Mouse (Mus musculus) heart, embryonic 16.5 days (tissue): ENCODE measurements around the gene Cisd3. TPM values are rescaled to one million over a fixed set of nuclear protein-coding genes. Genes with fewer than 3 reads are reported as not detected.
A peak's percentile ranks its signal among the peaks of the same experiment; 100 is the strongest.

ENCODE experiments used
- ATAC-seq: fragments of 200-750 bp; cut with Nextera tagmentation; replicated peaks from 2 replicates; pipeline ENCODE4 v1.8.0; 2017; ENCODE audit warnings: moderate number of reproducible peaks; ENCODE audit not compliant: insufficient read depth, low FRiP score; ENCODE audit errors: extremely low read depth
- H3K27ac ChIP-seq: fragments of 300-500 bp; sonication (generic); 2 replicates; pipeline ENCODE4 v1.5.1; 2014; ENCODE audit warnings: mild to moderate bottlenecking, low read length, control low read depth, moderate library complexity
- H3K27me3 ChIP-seq: fragments of 300-500 bp; sonication (generic); 2 replicates; pipeline ENCODE4 v1.6.1; 2014; ENCODE audit warnings: low read length, mixed read lengths; ENCODE audit not compliant: control insufficient read depth, insufficient read depth
- H3K36me3 ChIP-seq: fragments of 300-500 bp; sonication (generic); 2 replicates; pipeline ENCODE4 v1.6.1; 2014; ENCODE audit not compliant: control insufficient read depth, insufficient read depth
- H3K4me1 ChIP-seq: fragments of 300-500 bp; sonication (generic); 2 replicates; pipeline ENCODE4 v1.6.1; 2014; ENCODE audit warnings: low read length, mixed read lengths; ENCODE audit not compliant: control insufficient read depth, insufficient read depth
- H3K4me2 ChIP-seq: fragments of 300-500 bp; sonication (generic); 2 replicates; pipeline ENCODE4 v1.6.1; 2014; ENCODE audit warnings: low read depth, mild to moderate bottlenecking, control low read depth, low read length
- H3K4me3 ChIP-seq: fragments of 300-500 bp; sonication (generic); 2 replicates; pipeline ENCODE4 v1.5.1; 2014; ENCODE audit warnings: mild to moderate bottlenecking, control low read depth, low read length
- H3K9ac ChIP-seq: fragments of 300-500 bp; sonication (generic); 2 replicates; pipeline ENCODE4 v1.6.1; 2014; ENCODE audit warnings: low read length, control low read depth
- H3K9me3 ChIP-seq: fragments of 300-500 bp; sonication (generic); replicated peaks from 2 replicates; pipeline ENCODE4 v1.6.1; 2016; ENCODE audit warnings: low read length; ENCODE audit not compliant: control insufficient read depth
- WGBS: fragments of 180-500 bp; shearing (Covaris S2); extraction: QIAGEN DNeasy Blood & Tissue Kit; methylation state at CpG from one replicate; pipeline ENCODE4 v1.1.7; 2014; 5-methylcytosine and 5-hydroxymethylcytosine counted together
- polyA plus RNA-seq: library from polyadenylated mRNA; unstranded; fragments of >200 nt; fragmentation: Nextera tagmentation; extraction: Ambion mirVana; gene quantifications from 2 replicates; pipeline ENCODE4 v1.2.1, GENCODE M21; 2015

Cisd3 gene
- polyA plus RNA-seq, 1 experiment from 2014 or later, result 86.1 TPM

GRCm38 (mm10) chr11:97677842-97678241 is 7.8 kb upstream of the Cisd3 start:
- Histone ChIP-seq H3K9ac (no peak overlapping the region), H3K4me1 (peaks cover 8% of the 10 kb centered on the region), H3K36me3 (peaks cover 53% of the 10 kb centered on the region), H3K4me3 (no peak overlapping the region), H3K4me2 (no peak overlapping the region), H3K9me3 (no peaks in the 10 kb centered on the region), H3K27me3 (no peaks in the 10 kb centered on the region), H3K27ac (no peak overlapping the region)
- ATAC-seq, result no peak
- WGBS, result 73% methylated on average over 8 of the region's 8 CpGs

- H3K27me3 ChIP-seq, result no peaks in the 10 kb centered on the region
- H3K4me1 ChIP-seq, result peaks cover 8% of the 10 kb centered on the region
- WGBS, result 91% methylated on average over 15 of the region's 15 CpGs
- H3K9ac ChIP-seq, result no peak overlapping the region
- no peak overlapping the region for H3K4me2 ChIP-seq
- ATAC-seq, result no peak
- no peak overlapping the region for H3K27ac ChIP-seq
- no peaks in the 10 kb centered on the region for H3K9me3 ChIP-seq
- peaks cover 49% of the 10 kb centered on the region for H3K36me3 ChIP-seq
- no peak overlapping the region for H3K4me3 ChIP-seq
These were observed 7.3 kb upstream of the Cisd3 start for GRCm38 (mm10) chr11:97678301-97678700.

GRCm38 (mm10) chr11:97680430-97680829 is 5.2 kb upstream of the Cisd3 start:
- Histone ChIP-seq H3K9ac (peak overlapping the region; percentile 50), H3K36me3 (peaks cover 29% of the 10 kb centered on the region), H3K9me3 (no peaks in the 10 kb centered on the region), H3K4me3 (no peak overlapping the region), H3K27ac (peak overlapping the region; percentile 54), H3K4me1 (peaks cover 16% of the 10 kb centered on the region), H3K4me2 (no peak overlapping the region), H3K27me3 (no peaks in the 10 kb centered on the region)
- 51% methylated on average over 12 of the region's 12 CpGs for WGBS
- ATAC-seq, result peak; percentile 59

- H3K9ac ChIP-seq, result no peak overlapping the region
- no peaks in the 10 kb centered on the region for H3K9me3 ChIP-seq
- no peak overlapping the region for H3K27ac ChIP-seq
- peaks cover 21% of the 10 kb centered on the region for H3K36me3 ChIP-seq
- no peaks in the 10 kb centered on the region for H3K27me3 ChIP-seq
- ATAC-seq, result no peak
- H3K4me2 ChIP-seq, result no peak overlapping the region
- WGBS, result 72% methylated on average over 6 of the region's 6 CpGs
- H3K4me1 ChIP-seq, result peaks cover 32% of the 10 kb centered on the region
- no peak overlapping the region for H3K4me3 ChIP-seq
These were observed 3.0 kb upstream of the Cisd3 start for GRCm38 (mm10) chr11:97682504-97683055.

- Histone ChIP-seq H3K27me3 (no peaks in the 10 kb centered on the region), H3K36me3 (peaks cover 21% of the 10 kb centered on the region), H3K9me3 (no peaks in the 10 kb centered on the region), H3K9ac (no peak overlapping the region), H3K27ac (peak overlapping the region; percentile 40; the same call in 1 of the 2 replicates), H3K4me2 (no peak overlapping the region), H3K4me1 (peaks cover 32% of the 10 kb centered on the region), H3K4me3 (no peak overlapping the region)
- 75% methylated on average over 6 of the region's 6 CpGs for WGBS
- no peak for ATAC-seq
These were observed 1.5 kb upstream of the Cisd3 start for GRCm38 (mm10) chr11:97684063-97684680.

DNA sequence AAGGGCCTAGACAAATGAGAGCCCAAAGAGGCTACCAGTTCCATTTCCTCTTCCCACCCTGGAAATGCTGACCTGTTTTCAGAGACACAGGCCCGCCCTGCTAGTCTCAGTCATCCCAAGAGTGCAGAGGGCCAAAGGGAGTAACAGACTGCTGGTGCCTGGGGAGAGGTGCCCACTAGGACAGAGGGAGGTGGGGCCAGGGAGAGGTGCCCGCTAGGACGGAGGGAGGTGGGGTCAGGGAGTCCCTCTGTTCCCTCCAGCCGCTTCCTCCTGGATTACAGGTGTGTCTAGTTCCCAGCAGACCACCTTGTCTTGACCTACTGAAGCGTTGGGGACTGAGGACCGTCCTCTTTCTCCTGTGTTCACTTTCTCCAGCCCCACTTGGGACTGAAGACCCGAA is 860 bp upstream of the Cisd3 start:
- Histone ChIP-seq H3K4me3 (no peak overlapping the region), H3K4me2 (no peak overlapping the region), H3K27ac (peak overlapping the region; percentile 79), H3K9me3 (no peaks in the 10 kb centered on the region), H3K27me3 (no peaks in the 10 kb centered on the region), H3K9ac (no peak overlapping the region), H3K4me1 (peaks cover 32% of the 10 kb centered on the region), H3K36me3 (peaks cover 18% of the 10 kb centered on the region)
- ATAC-seq, result no peak
- 43% methylated on average over 7 of the region's 7 CpGs for WGBS

DNA sequence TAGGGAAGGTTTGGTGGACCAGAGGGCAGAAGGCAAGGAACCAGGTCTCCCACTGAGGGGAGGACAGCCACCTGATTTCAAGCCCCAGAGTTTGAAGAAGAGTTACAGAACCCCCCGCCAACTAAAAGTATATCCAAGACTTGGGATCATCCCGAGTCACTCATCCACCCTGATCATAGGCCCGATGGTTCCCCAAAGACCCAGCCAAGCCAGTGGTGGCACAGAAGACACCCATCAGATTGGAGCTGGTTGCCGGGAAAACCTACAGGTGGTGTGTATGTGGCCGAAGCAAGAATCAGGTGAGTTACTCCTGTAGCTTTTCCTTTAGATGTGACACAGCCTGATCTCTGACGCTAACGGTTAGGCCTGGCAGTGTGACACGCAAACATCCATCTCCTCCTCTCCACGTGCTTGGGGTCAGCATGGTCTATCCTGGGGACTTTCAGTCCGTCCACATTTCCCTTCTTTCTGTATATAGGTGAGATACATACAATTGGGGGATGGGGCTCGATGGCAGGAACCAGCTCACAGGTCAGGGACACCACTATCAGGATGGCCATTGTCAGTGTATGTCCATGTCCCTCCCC is 789 bp downstream of the Cisd3 start:
- Histone ChIP-seq H3K9ac (peak overlapping the region; percentile 64), H3K36me3 (peaks cover 19% of the 10 kb centered on the region), H3K4me2 (peak overlapping the region; percentile 78), H3K4me3 (peak overlapping the region; percentile 51), H3K27me3 (no peaks in the 10 kb centered on the region), H3K27ac (peak overlapping the region; percentile 63), H3K9me3 (no peaks in the 10 kb centered on the region), H3K4me1 (peaks cover 24% of the 10 kb centered on the region)
- 60% methylated on average over 11 of the region's 11 CpGs for WGBS
- no peak for ATAC-seq

DNA sequence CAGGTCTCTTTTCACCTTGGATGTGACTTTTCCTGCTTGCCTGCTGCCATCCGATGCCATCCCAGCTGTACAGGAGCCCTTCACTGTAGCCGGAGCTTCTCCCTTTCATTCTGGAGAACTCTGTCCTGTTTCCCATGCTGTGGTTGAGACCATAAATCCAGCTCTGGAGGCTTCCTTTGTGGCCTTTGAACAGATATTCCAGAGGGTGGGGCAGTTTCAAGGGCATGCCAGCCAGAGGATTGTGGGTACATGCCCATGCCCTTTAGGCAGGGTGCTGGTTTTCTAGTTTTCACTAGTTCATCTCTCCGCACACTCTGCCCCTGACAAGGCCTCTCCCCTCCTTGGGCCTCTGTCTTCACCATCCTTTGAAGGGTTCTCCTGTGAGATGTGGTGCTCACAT is 1.4 kb downstream of the Cisd3 start:
- no peaks in the 10 kb centered on the region for H3K27me3 ChIP-seq
- no peak overlapping the region for H3K4me3 ChIP-seq
- H3K9ac ChIP-seq, result peak overlapping the region; percentile 64; the same call in 1 of the 2 replicates
- peak overlapping the region; percentile 78 for H3K4me2 ChIP-seq
- no peak overlapping the region for H3K27ac ChIP-seq
- peaks cover 24% of the 10 kb centered on the region for H3K4me1 ChIP-seq
- no peak for ATAC-seq
- H3K36me3 ChIP-seq, result peaks cover 20% of the 10 kb centered on the region
- H3K9me3 ChIP-seq, result no peaks in the 10 kb centered on the region
- WGBS, result 89% methylated on average over 3 of the region's 3 CpGs

GRCm38 (mm10) chr11:97689861-97690260 is 4.2 kb downstream of the Cisd3 start:
- 21% methylated on average over 10 of the region's 10 CpGs for WGBS
- Histone ChIP-seq H3K9me3 (no peaks in the 10 kb centered on the region), H3K27me3 (no peaks in the 10 kb centered on the region), H3K4me1 (peaks cover 29% of the 10 kb centered on the region), H3K4me2 (no peak overlapping the region), H3K4me3 (no peak overlapping the region), H3K27ac (no peak overlapping the region), H3K36me3 (peaks cover 29% of the 10 kb centered on the region), H3K9ac (no peak overlapping the region)
- ATAC-seq, result no peak
